Mouse (Mus musculus): Measurements from ENCODE around the gene Mars.

GRCm38 (mm10) chr10:127272371-127272770 is 39.2 kb downstream of the Mars start:
- no peak for TF ChIP-seq MYC (IDR thresholded peaks at IDR 0.05; ENCODE audit: low read depth, low read length)
- no peak for TF ChIP-seq CTCF (IDR thresholded peaks at IDR 0.05 in 2 of 3, conservative IDR thresholded peaks at IDR 0.05 in 1 of 3; ENCODE audit: control insufficient read depth in 1 of 3, insufficient read depth in 1 of 3, low read depth in 2 of 3, low read length in 3 of 3, poor library complexity in 1 of 3, severe bottlenecking in 1 of 3)
- TF ChIP-seq MAX (IDR thresholded peaks at IDR 0.05; ENCODE audit: low read length): peak; percentile 26; the same call in 1 of the 2 replicates
- TF ChIP-seq MAFK (IDR thresholded peaks at IDR 0.05; ENCODE audit: borderline replicate concordance, low read depth, low read length): no peak
- TF ChIP-seq ZMIZ1 (IDR thresholded peaks at IDR 0.05; ENCODE audit: low read depth, low read length): no peak
- TF ChIP-seq SMC3 (IDR thresholded peaks at IDR 0.05; ENCODE audit: low read depth, low read length): no peak
- TF ChIP-seq POLR2AphosphoS5 (IDR thresholded peaks at IDR 0.05; ENCODE audit: borderline replicate concordance, low read depth, low read length): peak; percentile 40; the same call in 1 of the 2 replicates
- no peak for TF ChIP-seq ZKSCAN1 (IDR thresholded peaks at IDR 0.05; ENCODE audit: low read depth, low read length)
- peak in 1 of 2 experiments; percentile 42; a peak in 1 of 4 replicates for TF ChIP-seq POLR2A (IDR thresholded peaks at IDR 0.05; ENCODE audit: control insufficient read depth in 1 of 2, insufficient read depth in 1 of 2, low read depth in 1 of 2, low read length in 2 of 2, poor library complexity in 1 of 2)
- no peak for TF ChIP-seq USF1 (IDR thresholded peaks at IDR 0.05; ENCODE audit: low read depth, low read length)
- TF ChIP-seq EP300 (IDR thresholded peaks at IDR 0.05; ENCODE audit: low read depth in 1 of 2, low read length in 2 of 2): no peak
- TF ChIP-seq TAL1 (IDR thresholded peaks at IDR 0.05; ENCODE audit: low read length): no peak
